Mouse (Mus musculus): Measurements from ENCODE around the gene Rab3c.

Gene Rab3c

GRCm38 (mm10) chr13:110097424-110098050 is 183.3 kb downstream of the Rab3c start:
- intact Hi-C loops (cut with DNase I): no loop called here

GRCm38 (mm10) chr13:110094998-110095397 is 185.8 kb downstream of the Rab3c start:
- intact Hi-C loops (cut with DNase I): no loop called here

DNA sequence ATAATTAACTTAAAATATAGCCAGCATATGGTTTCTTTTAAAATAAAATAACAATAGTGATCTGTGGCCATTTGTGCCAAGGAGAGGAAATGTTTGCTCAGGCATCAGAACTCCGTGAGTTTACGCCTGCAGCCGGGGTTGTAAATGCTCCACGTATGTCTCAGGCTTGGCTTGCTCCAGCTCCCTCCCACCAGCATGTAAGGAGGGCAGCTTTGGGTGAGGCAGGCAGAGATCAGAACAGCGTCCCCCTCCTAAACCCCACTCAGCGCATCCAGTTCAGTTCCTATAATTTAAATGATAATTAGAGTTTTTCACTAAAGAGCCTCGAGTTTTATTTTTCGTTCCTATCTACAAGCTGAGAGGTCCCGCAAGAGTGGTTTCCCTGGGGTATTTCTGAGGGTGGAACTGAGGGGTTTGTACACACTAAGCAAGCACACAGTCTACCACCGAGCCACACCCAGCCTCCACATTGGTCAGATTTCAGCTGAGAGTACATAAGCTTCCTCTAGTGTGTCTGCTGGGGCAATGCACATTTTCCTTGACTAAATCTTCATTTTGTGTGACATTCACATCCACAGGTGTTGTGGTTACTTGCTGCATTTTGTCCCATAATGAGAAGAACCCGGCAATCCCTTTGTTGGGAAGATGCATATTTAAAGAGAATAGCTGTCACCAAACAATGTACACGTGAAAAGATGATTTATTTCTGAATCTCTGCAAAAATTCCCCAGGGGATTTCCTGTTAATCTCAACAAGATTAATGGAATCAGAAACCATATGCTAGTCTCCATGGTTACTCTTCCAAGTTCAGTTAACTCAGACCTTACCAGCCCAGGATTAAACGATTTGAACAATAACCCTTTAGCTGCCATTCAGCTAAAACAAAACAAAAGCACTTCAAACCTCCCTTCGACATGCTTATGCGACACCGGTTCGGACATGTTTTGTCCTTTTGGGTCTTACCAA is 186.8 kb downstream of the Rab3c start:
- intact Hi-C loops (cut with DNase I): no loop called here

DNA sequence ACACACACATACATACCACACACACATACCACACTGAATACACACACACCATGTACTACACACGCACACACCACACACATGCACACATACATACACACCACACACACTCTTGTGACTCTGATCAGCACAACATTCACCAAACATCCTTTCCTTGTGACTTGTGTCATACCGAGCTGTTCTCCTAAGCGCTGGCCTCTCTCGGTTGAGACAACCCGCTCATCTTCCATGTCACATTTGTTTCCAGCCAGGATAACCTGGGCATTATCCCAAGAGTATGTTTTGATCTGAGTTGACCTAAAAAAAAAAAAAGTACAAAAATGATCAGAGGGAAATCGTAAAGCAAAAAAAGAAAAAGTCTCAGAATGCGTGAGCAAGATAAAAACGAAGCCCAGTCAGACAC is 196.8 kb downstream of the Rab3c start:
- intact Hi-C loops (cut with DNase I): no loop called here

GRCm38 (mm10) chr13:110081174-110081573 is 199.6 kb downstream of the Rab3c start:
- intact Hi-C loops (cut with DNase I): no loop called here

GRCm38 (mm10) chr13:110075587-110075986 is 205.2 kb downstream of the Rab3c start:
- intact Hi-C loops (cut with DNase I): no loop called here

DNA sequence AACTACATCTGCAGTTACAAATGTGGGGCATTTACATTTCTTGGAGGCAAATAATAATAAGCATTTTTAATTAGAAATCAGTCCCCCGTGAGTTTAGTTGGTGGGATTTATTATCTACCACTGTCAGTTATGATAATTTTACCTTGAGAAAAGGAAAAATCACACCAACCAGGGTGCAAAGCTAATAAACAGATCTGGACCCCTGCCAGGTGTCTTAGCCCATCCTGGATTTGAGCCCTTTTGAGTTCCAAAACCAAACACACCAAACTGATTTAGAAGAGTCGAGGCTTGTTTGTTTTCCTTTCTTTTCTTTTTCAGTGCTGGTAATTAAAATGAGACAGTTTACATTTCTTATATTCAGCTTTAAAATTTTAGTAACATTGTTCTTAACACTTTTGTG is 206.6 kb downstream of the Rab3c start:
- intact Hi-C loops (cut with DNase I): no loop called here

GRCm38 (mm10) chr13:110067149-110067548 is 213.6 kb downstream of the Rab3c start:
- intact Hi-C loops (cut with DNase I): no loop called here

GRCm38 (mm10) chr13:110066674-110067073 is 214.1 kb downstream of the Rab3c start:
- intact Hi-C loops (cut with DNase I): no loop called here

DNA sequence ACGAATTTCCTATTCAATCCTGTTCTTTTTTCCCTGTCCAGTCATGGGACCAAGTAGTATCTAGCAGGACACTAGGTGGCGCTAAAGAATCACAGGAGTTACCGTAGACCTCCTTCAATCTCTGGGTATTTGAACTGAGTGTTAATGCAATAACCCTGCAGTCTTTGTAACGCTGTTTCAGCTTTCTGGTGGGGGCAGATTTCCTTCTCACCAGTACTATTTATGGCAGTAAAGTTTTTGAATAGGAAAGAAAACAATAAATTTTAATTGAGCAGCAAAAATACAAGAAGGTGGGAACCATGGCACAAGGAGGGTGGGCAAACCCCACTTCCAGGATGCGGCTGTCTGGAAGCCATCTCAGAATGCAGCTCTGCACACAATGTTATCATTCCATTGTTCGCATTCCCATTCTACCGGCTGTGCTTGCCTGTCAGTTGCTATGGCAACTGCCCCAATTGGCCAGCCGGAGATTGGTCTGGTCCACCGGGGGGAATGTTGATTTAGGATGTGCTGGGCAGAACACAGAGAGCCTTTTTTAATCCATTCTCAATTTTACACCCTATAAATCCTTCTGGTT is 217.9 kb downstream of the Rab3c start:
- intact Hi-C loops (cut with DNase I): loop anchor here (2.0 kb wide), 1 partner anchor 306 kb away; no protein-coding TSS in a partner anchor

DNA sequence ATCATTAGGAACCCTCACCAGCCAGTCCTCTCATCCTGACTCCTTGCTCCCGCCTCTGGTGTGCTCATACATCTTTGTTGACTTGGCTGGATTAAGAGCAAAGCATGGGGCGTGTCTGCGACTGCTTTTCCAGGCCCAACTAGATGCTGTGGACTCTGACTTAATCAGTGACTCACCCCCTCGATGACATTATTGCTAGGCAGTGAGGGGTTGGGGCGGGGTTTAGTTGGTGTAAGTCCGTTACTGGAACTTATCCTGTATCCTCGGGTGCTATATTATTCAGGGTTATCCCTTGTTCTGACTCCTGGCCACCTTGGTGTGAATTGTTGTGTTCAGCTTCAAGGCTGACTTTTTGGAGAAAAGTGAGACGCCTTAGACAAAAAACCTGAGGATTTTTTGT is 218.5 kb downstream of the Rab3c start:
- intact Hi-C loops (cut with DNase I): loop anchor here (2.0 kb wide), 1 partner anchor 307 kb away; no protein-coding TSS in a partner anchor

GRCm38 (mm10) chr13:110054538-110054937 is 226.3 kb downstream of the Rab3c start:
- intact Hi-C loops (cut with DNase I): no loop called here

DNA sequence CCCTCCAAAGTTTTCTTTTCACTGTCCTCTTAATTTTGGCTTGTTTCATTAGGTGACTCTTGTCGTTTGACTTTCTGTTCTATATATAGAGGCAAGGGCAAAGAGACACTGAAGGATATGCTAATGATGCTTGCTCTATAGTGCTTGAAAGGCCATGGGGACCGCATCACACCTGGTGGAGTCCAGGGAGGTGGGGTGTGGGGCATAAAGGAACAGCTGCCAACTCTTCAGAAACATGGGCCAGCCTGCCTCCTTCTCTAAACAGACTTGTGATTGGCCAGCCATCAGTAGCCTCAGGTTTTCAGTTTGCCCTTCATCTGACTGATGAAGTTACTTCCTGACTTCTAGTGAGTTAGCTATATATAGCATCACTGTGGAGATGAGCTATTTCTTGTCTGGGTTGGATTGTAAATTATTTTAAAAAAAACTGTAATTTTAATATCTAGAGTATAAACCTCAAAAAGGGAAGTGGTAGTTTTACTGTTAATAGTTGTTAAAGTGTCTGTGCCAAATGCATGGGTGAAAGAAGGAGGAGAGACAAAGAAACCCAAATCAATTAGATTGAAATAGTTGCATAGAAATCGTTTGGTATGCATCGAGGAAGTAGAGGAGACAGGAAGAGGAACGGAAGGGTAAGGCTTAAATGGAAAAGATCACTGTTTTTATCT is 231.9 kb downstream of the Rab3c start:
- intact Hi-C loops (cut with DNase I): no loop called here

DNA sequence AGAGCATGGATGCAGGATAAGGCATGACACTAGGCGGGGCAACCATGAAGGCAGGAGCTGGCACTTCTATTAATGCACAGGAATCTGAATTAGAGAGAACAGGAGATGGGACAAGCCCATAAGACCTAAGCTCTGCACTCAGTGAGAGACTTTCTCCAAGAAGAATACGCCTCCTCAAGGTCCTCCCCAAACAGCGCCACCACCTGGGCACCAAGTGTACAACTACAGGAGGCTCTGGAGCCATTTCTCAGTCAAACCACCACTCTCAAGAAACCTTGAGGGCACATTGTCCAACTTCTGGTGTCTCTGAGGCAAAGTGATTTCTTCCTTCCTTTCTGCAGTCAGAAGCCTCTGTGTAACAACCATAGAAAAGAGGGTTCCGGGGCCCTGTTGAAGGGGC is 236.4 kb downstream of the Rab3c start:
- intact Hi-C loops (cut with DNase I): no loop called here

- intact Hi-C loops (cut with DNase I): loop anchor here (2.0 kb wide), 1 partner anchor 117 kb away; no protein-coding TSS in a partner anchor
Measured at GRCm38 (mm10) chr13:110039779-110040498, 240.9 kb downstream of the Rab3c start.

GRCm38 (mm10) chr13:110039170-110039569 is 241.6 kb downstream of the Rab3c start:
- intact Hi-C loops (cut with DNase I): no loop called here

DNA sequence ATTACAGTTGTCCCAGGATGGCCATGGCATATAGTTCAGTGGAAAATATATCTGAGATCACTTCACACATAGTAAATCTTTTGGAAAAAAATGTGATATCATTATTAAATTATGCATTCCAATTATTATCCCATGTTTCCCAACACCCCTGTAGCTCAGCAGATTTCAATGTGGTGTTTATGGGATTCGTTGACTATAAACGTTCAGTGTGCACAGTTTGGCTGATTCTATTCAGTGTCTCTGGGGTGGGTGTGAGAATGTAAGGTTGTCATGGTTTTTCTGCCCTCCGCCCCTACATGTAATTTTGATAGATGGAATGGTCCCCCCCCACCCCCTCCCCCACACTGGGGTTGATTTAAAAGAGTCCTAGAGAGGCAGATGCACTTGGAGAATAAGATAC is 242.3 kb downstream of the Rab3c start:
- intact Hi-C loops (cut with DNase I): no loop called here

DNA sequence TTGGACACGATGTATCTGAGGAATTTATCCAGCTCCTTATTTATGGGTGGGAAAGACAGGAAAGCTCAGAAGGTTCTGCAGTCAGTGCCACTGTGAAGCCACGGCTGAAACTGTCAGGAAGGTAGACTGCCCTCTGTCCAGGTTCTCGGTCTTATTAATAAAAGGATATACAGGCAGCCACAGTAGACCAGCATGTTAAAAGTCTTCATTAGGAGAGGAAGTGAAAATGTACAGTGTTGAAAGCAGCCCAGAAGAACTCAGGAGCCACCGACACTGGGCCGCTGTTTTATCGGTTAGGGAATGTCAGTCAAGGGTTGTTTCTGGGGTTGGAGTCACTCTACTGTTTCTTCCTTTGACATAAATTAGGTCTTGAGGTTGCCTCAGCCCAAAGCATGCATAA is 245.9 kb downstream of the Rab3c start:
- intact Hi-C loops (cut with DNase I): no loop called here

DNA sequence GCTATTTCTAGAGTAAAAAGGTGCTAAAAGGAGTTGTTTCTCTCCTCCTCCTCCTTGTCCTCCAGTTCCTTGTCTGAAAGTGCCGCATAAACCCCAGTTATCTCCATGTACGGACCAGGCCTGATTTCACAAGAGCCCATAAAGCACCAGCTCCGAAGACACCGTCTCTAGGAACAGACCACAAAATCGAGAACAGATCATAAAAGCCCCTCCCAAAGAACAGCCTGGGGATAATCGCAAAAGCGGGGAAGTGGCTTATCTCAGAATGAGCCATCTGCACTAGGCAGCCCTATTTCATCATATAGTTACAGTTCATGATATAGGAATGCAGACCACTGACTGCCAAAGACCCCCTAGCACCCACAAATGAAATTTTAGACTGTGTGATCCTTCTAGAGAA is 246.8 kb downstream of the Rab3c start:
- intact Hi-C loops (cut with DNase I): no loop called here

DNA sequence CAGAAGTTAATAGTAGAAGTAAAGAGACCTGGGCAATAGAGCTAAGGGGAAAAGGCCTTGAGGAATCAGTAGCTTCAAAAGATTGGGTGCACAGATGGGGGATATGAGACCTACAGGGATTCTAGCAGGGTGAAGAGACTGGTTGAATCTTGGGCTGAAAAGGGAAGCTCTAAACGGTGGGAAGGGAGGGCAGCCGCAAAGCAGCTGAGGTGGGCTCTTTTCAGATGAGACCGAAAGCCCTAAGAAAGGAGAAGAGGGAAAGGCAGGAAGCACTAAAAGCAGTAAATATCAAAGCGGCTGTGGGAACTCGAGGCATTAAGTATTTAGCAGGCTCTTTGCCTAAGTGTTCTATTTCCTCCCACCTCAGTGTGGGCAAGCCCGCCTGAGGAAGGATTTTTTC is 248.9 kb downstream of the Rab3c start:
- intact Hi-C loops (cut with DNase I): no loop called here

DNA sequence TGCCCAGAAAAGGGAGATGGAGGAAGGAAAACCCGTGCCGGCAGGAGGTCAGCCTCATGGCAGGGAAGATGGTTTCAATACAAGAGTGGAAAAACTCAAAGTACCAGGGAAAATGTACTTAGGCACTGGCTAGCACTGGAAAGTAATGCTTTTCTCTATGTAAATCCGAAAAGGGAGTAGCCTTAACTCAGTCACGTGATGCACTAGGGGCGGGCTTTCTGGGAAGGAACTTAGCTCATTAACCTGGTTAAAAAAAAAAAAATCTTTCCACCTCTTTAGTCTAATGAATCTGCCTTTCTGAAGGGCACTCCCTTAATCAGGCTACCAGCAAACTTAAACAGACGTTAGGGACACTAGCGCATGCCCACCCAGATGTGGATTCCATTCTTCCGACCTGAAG is 249.7 kb downstream of the Rab3c start:
- intact Hi-C loops (cut with DNase I): no loop called here
